Mouse (Mus musculus) kidney, adult 2 months (tissue): ENCODE results near the gene Ankrd66. TPM values are rescaled to one million over a fixed set of nuclear protein-coding genes. Genes with fewer than 3 reads are reported as not detected.
A peak's percentile ranks its signal among the peaks of the same experiment; 100 is the strongest.
"Not testable (repeated sequence)": the region's sequence is repeated elsewhere in the genome, so short reads cannot be mapped to it uniquely, and the experiment has no call there.

Source experiments
- DNase-seq: peaks from one replicate; pipeline ENCODE4 v3.0.0; 2021
- H3K27ac ChIP-seq: fragments of 200-500 bp; 2 replicates; pipeline ENCODE4 v1.5.1; 2012; ENCODE audit warnings: low read depth, low read length, control low read depth, inconsistent platforms; ENCODE audit not compliant: insufficient read depth
- H3K27me3 ChIP-seq: fragments of 200-500 bp; replicated peaks from 2 replicates; pipeline ENCODE4 v1.6.1; 2012; ENCODE audit warnings: mild to moderate bottlenecking, moderate library complexity, low read length, inconsistent platforms; ENCODE audit not compliant: control insufficient read depth, insufficient read depth
- H3K36me3 ChIP-seq: fragments of 200-500 bp; 2 replicates; pipeline ENCODE4 v1.6.1; 2012; ENCODE audit warnings: mild to moderate bottlenecking, moderate library complexity, low read length, inconsistent platforms; ENCODE audit not compliant: control insufficient read depth, insufficient read depth
- H3K4me1 ChIP-seq: fragments of 200-500 bp; 2 replicates; pipeline ENCODE4 v1.6.1; 2011; ENCODE audit warnings: low read length; ENCODE audit not compliant: control insufficient read depth, insufficient read depth
- H3K4me3 ChIP-seq: fragments of 200-500 bp; 2 replicates; pipeline ENCODE4 v1.5.1; 2011; ENCODE audit warnings: mild to moderate bottlenecking, low read depth, low read length, control low read depth; ENCODE audit not compliant: insufficient read depth
- CTCF ChIP-seq: fragments of 200-500 bp; conservative IDR thresholded peaks from 2 replicates; pipeline ENCODE4 v1.5.1; 2011; ENCODE audit warnings: low read depth, mild to moderate bottlenecking, control low read depth, low read length, moderate library complexity, mixed read lengths; ENCODE audit not compliant: insufficient read depth, insufficient read length
- POLR2A ChIP-seq: fragments of 200-500 bp; IDR thresholded peaks from one replicate; pipeline ENCODE4 v1.6.1; 2011; ENCODE audit warnings: low read depth, low read length, control low read depth
- WGBS: fragments of 180-500 bp; shearing (Covaris S2); methylation state at CpG from one replicate; pipeline ENCODE4 v1.1.7; 2018; 5-methylcytosine and 5-hydroxymethylcytosine counted together
- polyA plus RNA-seq: library from polyadenylated mRNA; depleted of rRNA; stranded (reverse); fragments of >200 nt; gene quantifications from 2 replicates; pipeline ENCODE4 v1.2.3, GENCODE M21; 2012

Gene Ankrd66
- polyA plus RNA-seq, 1 experiment: not detected

DNA sequence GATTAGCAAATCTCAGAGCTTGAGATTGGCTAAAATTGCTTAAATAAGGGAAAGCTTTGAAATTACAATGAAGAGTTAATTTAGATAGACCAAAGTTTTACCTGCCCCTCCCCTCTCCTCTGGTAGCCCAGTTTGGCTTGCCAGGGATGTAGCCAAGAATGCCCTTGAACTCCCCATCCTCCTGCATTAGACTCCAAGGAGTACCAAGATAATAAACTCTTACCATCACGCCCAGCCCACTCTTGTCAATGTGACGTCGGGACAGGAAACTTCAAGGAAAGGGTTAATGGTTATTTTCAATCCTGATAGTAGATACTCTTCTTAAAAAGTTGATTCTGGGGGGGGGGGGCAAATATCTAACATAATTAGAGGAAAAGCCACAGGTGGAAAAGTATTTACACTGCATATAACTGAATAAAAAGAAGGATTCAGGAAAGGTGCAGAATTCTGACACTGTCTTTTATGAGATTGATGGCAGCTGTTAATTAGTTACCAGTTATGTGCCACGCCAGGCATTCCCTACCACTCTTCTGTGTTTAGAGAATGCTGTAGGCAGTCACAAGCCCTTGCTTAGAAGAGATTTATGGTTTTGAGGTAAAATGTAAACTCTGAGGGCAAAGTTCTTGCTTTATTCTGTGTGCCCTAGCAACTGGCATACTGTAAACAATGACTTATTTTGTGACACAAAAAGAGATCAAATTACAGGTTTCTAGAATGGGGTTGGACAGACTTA, 39.4 kb downstream of the Ankrd66 start:
- TF ChIP-seq CTCF (no peak), POLR2A (no peak)
- H3K36me3 ChIP-seq: no peaks in the 10 kb centered on the region; the same call in 1 of the 2 replicates
- DNase-seq: peak; percentile 67
- peaks cover 13% of the 10 kb centered on the region for H3K4me1 ChIP-seq
- no peaks in the 10 kb centered on the region for H3K27me3 ChIP-seq
- WGBS: 30% methylated on average over 4 of the region's 4 CpGs
- H3K4me3 ChIP-seq: no peak overlapping the region
- H3K27ac ChIP-seq: no peak overlapping the region

DNA sequence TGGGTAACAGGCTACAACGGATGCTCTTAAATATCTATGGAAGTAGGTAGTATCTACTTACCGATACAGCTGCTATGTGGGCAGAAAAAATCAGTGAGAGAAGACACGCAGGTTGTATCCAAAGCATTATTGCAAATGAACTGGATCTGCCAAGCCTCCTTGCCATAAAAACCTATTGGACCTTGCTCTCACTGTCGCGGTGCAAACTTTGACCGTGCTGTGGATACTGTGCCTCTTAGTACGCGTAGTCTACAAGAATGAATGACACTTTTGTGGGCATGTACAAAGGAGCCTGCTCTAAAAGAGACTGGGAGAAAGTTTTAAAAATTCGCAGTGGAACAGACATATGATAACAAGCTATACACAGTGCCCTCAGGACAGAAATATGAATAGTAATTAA, 40.8 kb downstream of the Ankrd66 start, which contains the start of gene Mep1a:
Gene Mep1a (minus strand): TSS at position 221 of the 400 bp plus-strand sequence.
- 58% methylated on average over 9 of the region's 9 CpGs for WGBS
- H3K4me3 ChIP-seq: peak within 1 kb of the TSS; percentile 45
- H3K27me3 ChIP-seq: no peaks in the 10 kb centered on the region
- H3K36me3 ChIP-seq: no peaks in the 10 kb centered on the region; the same call in 1 of the 2 replicates
- peaks cover 13% of the 10 kb centered on the region for H3K4me1 ChIP-seq
- TF ChIP-seq CTCF: no peak
- TF ChIP-seq POLR2A: no peak
- peak; percentile 89 for DNase-seq
- H3K27ac ChIP-seq: peak within 1 kb of the TSS; percentile 98

DNA sequence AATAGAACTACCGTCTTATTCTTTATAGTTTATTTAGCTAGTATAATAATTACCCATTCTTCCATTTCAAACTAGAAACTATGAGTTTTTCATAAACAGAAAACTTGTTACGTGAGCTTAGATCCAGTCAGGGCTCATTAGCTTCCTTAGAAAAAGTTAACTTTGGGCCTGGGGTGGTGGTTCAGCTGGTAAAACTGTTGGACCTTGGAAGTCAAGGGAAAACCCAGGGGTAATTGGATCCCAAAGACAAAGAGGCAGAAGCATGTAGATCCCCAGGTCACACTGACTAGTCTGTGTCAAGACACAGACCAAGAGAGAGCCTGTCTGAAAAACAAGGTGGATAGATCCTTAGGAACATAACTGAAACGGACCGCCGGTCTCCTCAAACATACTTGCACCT, 41.8 kb downstream of the Ankrd66 start:
- peak overlapping the region; percentile 98 for H3K27ac ChIP-seq
- TF ChIP-seq CTCF (no peak), POLR2A (no peak)
- H3K4me3 ChIP-seq: peak overlapping the region; percentile 45

DNA sequence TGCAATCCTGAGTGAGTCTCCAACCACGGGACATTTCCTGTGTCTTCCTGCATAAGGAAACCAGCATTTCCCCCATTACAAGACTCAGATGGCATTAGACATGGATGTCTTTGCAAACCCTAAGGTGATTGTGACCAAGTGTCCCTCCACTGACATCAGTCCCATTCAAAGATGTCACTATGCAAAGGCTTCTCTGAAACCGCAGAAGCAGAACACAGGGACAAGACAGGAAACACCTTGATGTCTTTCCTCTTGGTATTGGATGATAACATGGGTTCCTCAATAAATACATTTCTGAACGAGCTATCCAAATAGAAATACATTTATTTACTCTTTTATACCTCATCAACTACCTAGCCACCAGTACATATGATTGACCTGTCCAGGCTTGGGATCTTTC, 42.2 kb downstream of the Ankrd66 start:
- Histone ChIP-seq H3K4me1 (peaks cover 13% of the 10 kb centered on the region), H3K4me3 (peak overlapping the region; percentile 46), H3K27ac (peak overlapping the region; percentile 97), H3K36me3 (no peaks in the 10 kb centered on the region; the same call in 1 of the 2 replicates), H3K27me3 (no peaks in the 10 kb centered on the region)
- TF ChIP-seq POLR2A (no peak), CTCF (no peak)
- WGBS: 56% methylated on average over 3 of the region's 3 CpGs
- no peak for DNase-seq

More for the DNA sequence above, 41.8 kb downstream of the Ankrd66 start:
- Histone ChIP-seq H3K4me1 (peaks cover 13% of the 10 kb centered on the region), H3K36me3 (no peaks in the 10 kb centered on the region; the same call in 1 of the 2 replicates), H3K27me3 (no peaks in the 10 kb centered on the region)
- WGBS: 58% methylated on average over 5 of the region's 5 CpGs
- DNase-seq: peak; percentile 85

DNA sequence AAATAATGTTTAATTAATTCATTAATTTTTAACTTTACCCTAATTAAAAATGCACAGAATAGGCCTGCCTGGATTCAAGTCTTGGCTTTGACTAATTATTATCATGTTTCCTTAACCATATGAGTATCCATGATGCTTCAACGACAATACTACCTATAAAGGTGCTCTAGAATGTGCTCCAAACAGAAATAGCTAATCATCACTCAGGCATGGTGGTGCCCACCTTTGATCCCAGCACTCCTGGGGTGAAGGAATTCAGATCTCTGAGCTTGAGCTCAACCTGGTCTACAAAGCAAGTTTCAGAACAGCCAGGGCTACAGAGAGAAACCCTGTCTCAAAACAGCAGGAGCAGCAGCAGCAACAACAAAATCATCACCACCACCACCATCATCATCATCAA, 42.9 kb downstream of the Ankrd66 start:
- DNase-seq: peak; percentile 83
- Histone ChIP-seq H3K27me3 (no peaks in the 10 kb centered on the region), H3K4me1 (peaks cover 13% of the 10 kb centered on the region), H3K27ac (peak overlapping the region; percentile 97), H3K4me3 (no peak overlapping the region), H3K36me3 (no peaks in the 10 kb centered on the region; the same call in 1 of the 2 replicates)
- WGBS: 36% methylated on average over 1 of the region's 1 CpGs
- TF ChIP-seq CTCF (no peak), POLR2A (no peak)

DNA sequence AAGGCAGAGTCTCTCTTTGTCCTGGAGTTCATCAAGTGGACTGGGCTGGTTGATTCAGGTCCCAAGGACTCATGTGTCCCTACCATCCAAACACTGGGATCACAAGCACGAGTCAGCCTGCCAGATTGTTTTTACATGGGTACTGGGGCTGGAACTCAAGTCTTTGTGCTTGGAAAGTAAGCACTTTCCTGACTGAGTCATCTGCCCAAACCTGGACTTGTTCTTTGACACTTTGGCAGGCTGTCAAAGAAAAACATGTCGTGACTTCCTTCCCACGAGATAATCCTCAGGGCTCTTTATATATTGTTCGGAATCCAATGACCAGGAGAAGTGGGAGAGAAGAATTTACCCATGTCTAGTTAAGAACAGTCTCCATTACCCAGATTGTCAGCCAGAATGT, 45.9 kb downstream of the Ankrd66 start:
- TF ChIP-seq CTCF (no peak), POLR2A (no peak)
- no peaks in the 10 kb centered on the region; the same call in 1 of the 2 replicates for H3K36me3 ChIP-seq
- peaks cover 5% of the 10 kb centered on the region; the same call in 1 of the 2 replicates for H3K4me1 ChIP-seq
- no peak overlapping the region for H3K27ac ChIP-seq
- no peak overlapping the region for H3K4me3 ChIP-seq
- no peaks in the 10 kb centered on the region for H3K27me3 ChIP-seq
- WGBS: 29% methylated on average over 4 of the region's 4 CpGs
- DNase-seq: peak; percentile 58

DNA sequence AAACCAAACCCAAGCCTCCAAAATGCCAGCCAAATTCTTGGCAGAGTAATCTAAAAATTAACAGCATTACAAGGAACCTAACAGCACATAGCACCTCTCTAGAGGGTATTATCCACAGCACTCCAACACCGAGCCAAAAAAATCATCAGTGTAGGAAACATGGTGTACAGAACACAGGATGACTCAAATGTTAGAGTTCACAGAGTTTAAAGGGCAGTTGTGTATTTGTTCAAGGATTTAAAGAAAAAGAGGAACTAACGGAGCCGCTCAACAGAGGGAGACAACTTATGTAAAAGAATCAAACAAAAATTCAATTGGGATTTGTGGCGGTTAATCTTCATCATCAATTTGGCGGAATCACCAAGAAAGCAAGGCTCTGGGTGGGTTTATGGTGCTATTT, 47.9 kb downstream of the Ankrd66 start:
- no peak for TF ChIP-seq POLR2A
- no peak for TF ChIP-seq CTCF
- H3K36me3 ChIP-seq: no peaks in the 10 kb centered on the region; the same call in none of the 2 replicates
- 78% methylated on average over 5 of the region's 5 CpGs for WGBS
- H3K27ac ChIP-seq: no peak overlapping the region
- DNase-seq: no peak
- H3K27me3 ChIP-seq: no peaks in the 10 kb centered on the region
- H3K4me1 ChIP-seq: peaks cover 5% of the 10 kb centered on the region; the same call in 1 of the 2 replicates
- no peak overlapping the region for H3K4me3 ChIP-seq

DNA sequence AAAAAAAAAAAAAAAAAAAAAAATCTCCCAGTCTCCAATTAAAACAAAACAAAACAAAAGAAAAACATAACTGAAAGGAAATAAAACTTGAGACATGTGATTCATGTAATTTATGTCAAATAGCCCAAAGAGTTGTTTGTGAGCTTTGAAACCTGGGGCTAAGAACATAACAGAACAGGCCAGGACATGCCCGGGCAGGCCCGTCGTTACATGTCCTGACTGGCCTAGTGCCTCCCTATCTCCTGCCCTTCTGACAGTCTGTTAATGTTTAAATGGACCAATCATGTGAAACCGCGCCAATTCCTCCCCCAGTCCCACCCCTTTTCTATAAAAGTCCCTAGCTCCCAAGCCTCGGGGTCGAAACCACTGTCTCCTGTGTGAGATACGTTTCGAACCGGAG, 53.1 kb downstream of the Ankrd66 start:
- H3K27ac ChIP-seq, H3K36me3 ChIP-seq, H3K27me3 ChIP-seq, H3K4me3 ChIP-seq: not testable (repeated sequence)
- peaks cover 11% of the 10 kb centered on the region; the same call in 1 of the 2 replicates for H3K4me1 ChIP-seq
- DNase-seq: peak; percentile 57
- 68% methylated on average over 8 of the region's 10 CpGs for WGBS
